Mouse (Mus musculus) adrenal gland, postnatal 14 days (tissue): ENCODE data around the gene H13. TPM values are rescaled to one million over a fixed set of nuclear protein-coding genes. Genes with fewer than 3 reads are reported as not detected.
"Not testable (repeated sequence)": the region's sequence is repeated elsewhere in the genome, so short reads cannot be mapped to it uniquely, and the experiment has no call there.

Experiments used
- DNase-seq: peaks from one replicate; pipeline ENCODE4 v3.0.0; 2021; ENCODE audit warnings: mixed read lengths
- total RNA-seq: library from RNA; stranded (reverse); gene quantifications from 2 replicates; pipeline ENCODE4 v1.2.3, GENCODE M21; 2021

The H13 gene
- total RNA-seq, 1 experiment from 2014 or later = 123 TPM

DNA sequence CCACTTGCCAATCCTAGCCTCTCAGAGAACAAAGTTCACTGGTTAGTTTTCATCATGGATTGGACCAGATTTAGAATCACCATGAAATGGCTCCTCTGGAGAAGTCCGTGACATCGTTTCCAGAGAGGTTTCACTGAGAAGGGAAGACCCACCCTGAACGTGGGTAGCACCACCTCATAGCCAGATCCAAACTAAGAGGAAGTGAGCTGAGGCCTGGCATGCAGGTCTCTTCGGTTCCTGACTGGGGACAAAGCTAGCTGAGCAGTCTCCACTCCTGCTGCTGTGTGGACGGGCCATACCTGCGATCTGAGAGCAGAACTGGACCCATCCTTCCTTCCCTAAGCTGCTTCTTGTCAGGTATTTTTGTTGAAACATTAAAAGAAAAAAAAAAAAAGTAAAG lies 8.1 kb upstream of the H13 start:
- DNase-seq = no peak

- DNase-seq = not testable (repeated sequence)
Observed at GRCm38 (mm10) chr2:152666191-152666590, 3.1 kb upstream of the H13 start.

DNA sequence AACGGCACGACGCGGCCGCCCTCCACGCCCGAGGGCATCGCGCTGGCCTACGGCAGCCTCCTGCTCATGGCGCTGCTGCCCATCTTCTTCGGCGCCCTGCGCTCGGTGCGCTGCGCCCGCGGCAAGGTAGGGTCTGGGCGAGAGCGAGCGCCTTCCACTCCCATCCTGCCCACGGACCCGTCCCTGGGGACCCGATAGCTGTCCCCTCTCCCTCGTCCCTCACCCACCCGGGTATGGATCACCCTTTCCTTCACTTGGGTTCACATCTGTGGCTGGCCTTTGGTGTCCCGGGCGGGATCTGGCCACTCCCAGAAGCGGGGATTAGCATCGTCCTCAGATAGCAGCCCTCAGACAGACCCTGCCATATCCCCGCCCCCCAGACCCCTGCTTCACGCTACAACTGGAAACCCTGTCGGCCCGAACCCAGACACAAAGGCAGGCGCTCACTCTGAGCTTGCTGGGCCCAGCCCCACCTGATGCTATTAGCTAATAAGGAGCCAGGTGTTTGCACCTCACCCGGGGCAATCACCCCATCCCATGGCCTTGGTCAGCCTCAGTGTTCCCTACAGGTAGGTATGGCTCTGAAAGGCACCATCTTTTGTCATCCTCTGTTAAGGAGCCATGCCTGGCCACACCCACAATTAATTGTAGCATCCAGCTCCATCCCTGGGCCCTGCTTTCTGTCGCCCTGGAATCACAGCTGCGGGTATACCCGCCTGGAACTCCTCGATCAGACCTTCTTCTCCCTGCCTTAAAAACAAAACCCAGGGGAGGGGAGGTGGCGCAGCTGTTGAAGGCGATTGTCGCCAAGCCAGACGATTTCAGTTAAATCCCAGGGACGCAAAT lies 601 bp downstream of the H13 start:
- peak; percentile 44 for DNase-seq

- DNase-seq = peak; percentile 50
Observed at GRCm38 (mm10) chr2:152670983-152671641, 1.9 kb downstream of the H13 start.

- peak; percentile 64 for DNase-seq
Observed at GRCm38 (mm10) chr2:152671642-152671999, 2.4 kb downstream of the H13 start.

- peak; percentile 55 for DNase-seq
Observed at GRCm38 (mm10) chr2:152672166-152672565, 2.9 kb downstream of the H13 start.

DNA sequence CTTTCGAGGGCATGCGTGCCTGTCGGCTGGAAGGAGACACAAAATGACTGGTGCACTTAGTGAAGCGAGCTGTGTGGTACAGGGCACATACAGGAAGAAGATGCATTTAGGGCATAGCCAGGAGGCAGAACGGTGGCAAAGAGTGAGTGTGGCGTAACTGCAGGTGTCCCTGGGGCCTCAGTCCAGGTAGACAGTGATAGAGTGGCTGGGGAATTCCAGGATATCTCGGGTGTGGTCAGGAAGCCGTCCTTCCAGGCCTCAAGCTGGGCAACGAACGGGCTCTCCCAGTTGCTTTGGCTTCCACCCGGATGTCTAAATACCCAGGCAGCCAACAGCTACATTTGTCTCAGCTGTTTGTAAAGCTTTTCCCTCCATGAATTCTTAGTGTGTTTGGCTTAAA lies 4.9 kb downstream of the H13 start:
- no peak for DNase-seq

DNA sequence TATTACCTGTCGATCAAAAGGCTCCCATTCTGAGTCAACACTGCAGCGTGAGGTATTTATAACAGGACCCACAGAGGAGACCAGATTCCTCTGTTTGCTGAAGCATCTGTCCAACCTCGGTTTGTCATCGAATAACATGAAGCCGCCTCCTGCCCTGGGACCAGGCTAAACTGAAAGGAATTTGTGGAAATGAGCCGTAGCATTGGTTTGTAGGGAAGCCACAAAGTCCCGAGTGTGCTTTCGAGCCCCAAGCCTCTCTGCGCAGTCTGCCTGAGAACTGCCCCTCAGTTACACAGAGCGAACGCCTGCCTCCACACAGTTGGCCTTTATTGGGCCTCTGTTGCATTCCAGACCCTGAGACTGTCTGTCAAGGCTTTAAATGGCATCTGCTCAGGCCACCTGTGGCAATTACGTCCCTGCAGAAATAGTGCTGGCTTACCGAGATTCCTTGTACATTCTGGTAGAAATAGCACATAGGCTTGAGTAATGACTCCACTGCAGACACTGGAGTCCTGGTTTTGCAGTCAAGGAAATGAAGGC lies 6.1 kb downstream of the H13 start:
- DNase-seq = no peak

GRCm38 (mm10) chr2:152678302-152678701 lies 9.0 kb downstream of the H13 start:
- peak; percentile 63 for DNase-seq

- no peak for DNase-seq
Observed at GRCm38 (mm10) chr2:152678925-152679324, 9.7 kb downstream of the H13 start.

DNA sequence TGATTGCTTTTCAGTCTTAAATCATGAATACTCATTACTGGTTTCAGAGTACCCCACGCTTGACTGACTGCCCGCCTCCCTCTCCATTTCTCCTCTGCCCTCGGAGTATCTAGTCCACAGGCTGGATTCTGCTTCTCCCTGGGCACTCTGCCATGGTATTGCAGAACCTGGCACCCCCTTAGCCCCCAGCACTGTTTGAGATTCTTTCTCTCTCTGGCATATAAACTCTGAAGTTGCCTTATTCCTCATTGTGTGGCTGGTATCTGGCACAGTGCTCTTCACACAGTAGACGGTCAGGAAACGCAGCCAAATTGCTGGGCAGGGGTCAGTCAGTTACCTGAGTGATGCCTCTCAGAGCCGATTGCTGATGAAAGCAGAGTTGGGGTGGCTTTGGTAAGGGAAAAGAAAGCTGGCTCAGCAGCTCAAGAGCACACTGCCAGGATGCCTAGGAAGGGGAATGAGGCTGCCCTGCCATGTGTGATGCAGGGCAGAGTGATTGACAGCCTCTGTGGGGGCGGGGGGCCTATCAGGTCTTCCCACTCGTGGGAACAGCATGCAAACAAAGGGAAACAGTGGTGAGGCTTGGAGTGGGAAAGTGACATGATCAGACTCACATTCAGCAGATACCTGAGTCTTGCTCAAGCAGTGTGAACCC lies 10.6 kb downstream of the H13 start:
- no peak for DNase-seq

DNA sequence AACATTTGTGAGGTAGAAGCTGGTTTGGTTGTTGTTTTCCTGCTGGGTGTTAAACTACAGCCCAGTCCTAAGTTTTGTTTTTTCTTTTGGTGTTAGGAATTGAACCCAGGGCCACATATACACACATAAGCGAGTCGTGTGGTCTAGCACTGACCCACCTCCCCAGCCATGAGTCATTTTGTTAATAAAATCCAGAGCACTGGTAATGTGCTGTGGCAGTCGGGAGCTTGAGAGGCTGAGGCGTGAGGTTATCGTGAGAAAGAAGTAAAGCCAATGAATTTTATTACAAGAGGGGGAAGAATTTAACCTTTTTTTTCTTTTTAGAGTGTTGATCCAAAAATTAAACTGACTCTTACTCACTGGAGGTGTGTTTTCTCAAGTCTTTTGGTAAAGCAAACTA lies 13.8 kb downstream of the H13 start:
- no peak for DNase-seq

- DNase-seq = no peak
Observed at GRCm38 (mm10) chr2:152686399-152686798, 17.1 kb downstream of the H13 start.

DNA sequence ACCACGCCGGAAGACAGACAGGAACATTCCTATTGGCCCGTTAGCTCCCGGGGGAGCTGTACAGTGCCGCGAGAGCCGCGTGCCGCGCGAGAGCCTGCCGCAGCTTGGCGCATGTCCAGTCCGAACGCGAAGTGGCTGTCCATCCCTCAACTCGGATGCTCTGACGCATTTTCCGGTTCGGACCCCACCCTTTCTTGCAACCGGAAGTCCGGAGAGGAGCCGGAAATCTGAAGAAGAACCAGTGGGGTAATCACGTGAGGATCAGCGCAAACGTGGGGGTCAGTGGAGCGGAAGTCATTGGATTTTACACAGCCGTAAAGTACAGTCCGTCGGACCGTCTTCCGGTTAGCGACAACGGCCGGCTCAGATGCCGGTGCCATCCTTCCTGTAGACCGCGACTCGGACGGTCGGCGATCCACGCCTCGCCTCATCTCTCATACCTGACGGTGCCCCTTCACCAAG lies 17.6 kb downstream of the H13 start, which contains the start of gene Mcts2:
Gene Mcts2, plus strand, starts transcription at position 230 of the 462 bp plus-strand sequence.
- DNase-seq = peak; percentile 96

GRCm38 (mm10) chr2:152691564-152692217 lies 22.4 kb downstream of the H13 start:
- DNase-seq = peak; percentile 75

DNA sequence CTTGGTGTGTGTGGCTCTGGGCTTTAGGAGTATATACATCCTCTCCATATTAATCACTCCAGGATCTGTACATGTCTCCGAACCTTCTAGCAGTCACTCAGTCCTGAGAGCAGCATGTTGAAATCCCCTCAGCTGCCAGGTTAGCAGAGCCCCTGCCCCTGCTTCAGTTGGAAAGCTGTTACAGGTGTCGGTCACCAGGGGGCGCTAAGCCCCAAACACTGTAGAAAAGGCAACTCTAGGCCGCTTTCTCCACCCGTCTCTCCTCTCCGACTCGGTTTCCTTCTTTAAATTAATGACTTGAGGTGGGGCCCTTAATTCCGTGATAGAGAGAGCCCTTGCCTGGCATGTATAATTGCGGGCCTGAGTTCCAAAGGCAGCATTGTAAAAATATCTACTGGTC lies 24.0 kb downstream of the H13 start:
- peak; percentile 83 for DNase-seq

- DNase-seq = no peak
Observed at GRCm38 (mm10) chr2:152693735-152694134, 24.5 kb downstream of the H13 start.

- peak; percentile 83 for DNase-seq
Observed at GRCm38 (mm10) chr2:152694708-152695107, 25.4 kb downstream of the H13 start.

- DNase-seq = no peak
Observed at GRCm38 (mm10) chr2:152696016-152696415, 26.8 kb downstream of the H13 start.

DNA sequence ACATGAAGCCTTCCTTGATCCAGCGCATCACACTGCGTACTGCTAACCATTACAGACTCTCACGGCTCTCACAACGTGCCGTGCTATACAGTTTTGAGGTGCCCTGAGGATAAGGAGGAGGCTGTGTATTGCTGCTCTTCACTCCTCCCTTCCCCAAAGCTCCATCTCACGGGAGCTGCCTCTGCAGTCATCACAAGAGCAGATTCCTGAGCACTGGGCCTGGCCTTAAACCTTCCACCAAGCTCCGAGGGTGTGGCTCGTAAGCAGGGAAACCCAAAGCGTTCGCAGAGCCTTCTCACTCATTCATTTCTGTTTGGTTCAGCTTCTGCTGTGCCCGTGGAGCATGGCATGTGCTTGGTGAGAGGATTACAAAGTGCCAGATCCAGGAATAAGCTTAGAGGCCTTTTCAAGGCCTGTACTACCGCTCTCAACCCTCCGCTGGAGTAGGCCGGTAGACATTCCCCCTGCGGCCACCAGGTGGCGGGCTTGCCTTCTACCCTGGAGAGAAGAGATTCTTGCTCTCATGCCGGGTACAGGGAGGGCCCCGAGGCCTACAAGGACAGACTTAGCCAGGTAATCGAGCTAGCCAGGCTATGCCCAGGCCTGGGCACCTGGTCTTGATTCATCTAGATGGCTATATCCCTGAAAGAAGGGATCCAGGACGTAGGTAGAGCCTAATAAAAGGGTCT lies 27.4 kb downstream of the H13 start:
- peak; percentile 97 for DNase-seq

- no peak for DNase-seq
Observed at GRCm38 (mm10) chr2:152700138-152700537, 30.9 kb downstream of the H13 start.

- DNase-seq = no peak
Observed at GRCm38 (mm10) chr2:152700725-152701124, 31.5 kb downstream of the H13 start.
